Mouse (Mus musculus): ENCODE measurements around the gene Fbxo31. TPM values are rescaled to one million over a fixed set of nuclear protein-coding genes. Genes with fewer than 3 reads are reported as not detected.
"Not testable (repeated sequence)": the region's sequence is repeated elsewhere in the genome, so short reads cannot be mapped to it uniquely, and the experiment has no call there.

Gene Fbxo31
- polyA plus RNA-seq, 1 experiment from 2014 or later: 44.2 TPM

- WGBS: 97% methylated on average over 12 of the region's 12 CpGs
- no peak overlapping the region for H3K9ac ChIP-seq (replicated peaks)
- H3K4me3 ChIP-seq (replicated peaks): no peak overlapping the region
- H3K36me3 ChIP-seq: peaks cover 84% of the 10 kb centered on the region
- no peak overlapping the region for H3K27ac ChIP-seq (replicated peaks)
- ATAC-seq (ENCODE audit: low FRiP score): no peak
- no peaks in the 10 kb centered on the region for H3K4me1 ChIP-seq
- H3K27me3 ChIP-seq (replicated peaks): no peaks in the 10 kb centered on the region
- H3K4me2 ChIP-seq: no peak overlapping the region
- no peaks in the 10 kb centered on the region for H3K9me3 ChIP-seq (replicated peaks)
These were observed 23.8 kb upstream of the Fbxo31 start for GRCm38 (mm10) chr8:121602411-121602810.

GRCm38 (mm10) chr8:121599842-121600241, 21.2 kb upstream of the Fbxo31 start:
- Histone ChIP-seq H3K27me3 (replicated peaks) (no peaks in the 10 kb centered on the region), H3K4me3 (replicated peaks) (no peak overlapping the region), H3K4me1 (no peaks in the 10 kb centered on the region), H3K4me2 (no peak overlapping the region), H3K36me3 (peaks cover 76% of the 10 kb centered on the region), H3K9me3 (replicated peaks) (no peaks in the 10 kb centered on the region), H3K9ac (replicated peaks) (no peak overlapping the region), H3K27ac (replicated peaks) (no peak overlapping the region)
- ATAC-seq (ENCODE audit: low FRiP score): no peak
- WGBS: 94% methylated on average over 14 of the region's 14 CpGs

- H3K9me3 ChIP-seq (replicated peaks): no peaks in the 10 kb centered on the region
- H3K27me3 ChIP-seq (replicated peaks): no peaks in the 10 kb centered on the region
- 0 out of 2 replicates have a peak, but pooled peaks have one; percentile 30 for ATAC-seq (ENCODE audit: low FRiP score)
- H3K36me3 ChIP-seq: peaks cover 76% of the 10 kb centered on the region
- no peak overlapping the region for H3K4me3 ChIP-seq (replicated peaks)
- H3K9ac ChIP-seq (replicated peaks): no peak overlapping the region
- WGBS: 36% methylated on average over 7 of the region's 7 CpGs
- no peak overlapping the region for H3K27ac ChIP-seq (replicated peaks)
- no peak overlapping the region for H3K4me2 ChIP-seq
- H3K4me1 ChIP-seq: no peaks in the 10 kb centered on the region
These were observed 20.3 kb upstream of the Fbxo31 start for GRCm38 (mm10) chr8:121598892-121599291.

GRCm38 (mm10) chr8:121598190-121598589, 19.6 kb upstream of the Fbxo31 start:
- 98% methylated on average over 7 of the region's 7 CpGs for WGBS
- Histone ChIP-seq H3K4me3 (replicated peaks) (no peak overlapping the region), H3K9me3 (replicated peaks) (no peaks in the 10 kb centered on the region), H3K4me1 (peaks cover 4% of the 10 kb centered on the region), H3K27ac (replicated peaks) (no peak overlapping the region), H3K27me3 (replicated peaks) (no peaks in the 10 kb centered on the region), H3K36me3 (peaks cover 72% of the 10 kb centered on the region), H3K9ac (replicated peaks) (no peak overlapping the region), H3K4me2 (no peak overlapping the region)
- ATAC-seq (ENCODE audit: low FRiP score): no peak

- H3K4me2 ChIP-seq: not testable (repeated sequence)
These were observed 18.9 kb upstream of the Fbxo31 start for GRCm38 (mm10) chr8:121597492-121597891.

GRCm38 (mm10) chr8:121593983-121594382, 15.4 kb upstream of the Fbxo31 start:
- WGBS: 83% methylated on average over 9 of the region's 9 CpGs
- Histone ChIP-seq H3K36me3 (peaks cover 36% of the 10 kb centered on the region), H3K27me3 (replicated peaks) (no peaks in the 10 kb centered on the region), H3K4me1 (peaks cover 33% of the 10 kb centered on the region), H3K27ac (replicated peaks) (no peak overlapping the region), H3K4me3 (replicated peaks) (no peak overlapping the region), H3K9me3 (replicated peaks) (no peaks in the 10 kb centered on the region), H3K9ac (replicated peaks) (no peak overlapping the region), H3K4me2 (no peak overlapping the region)
- ATAC-seq (ENCODE audit: low FRiP score): no peak

More at GRCm38 (mm10) chr8:121597492-121597891, 18.9 kb upstream of the Fbxo31 start:
- WGBS: 81% methylated on average over 2 of the region's 2 CpGs
- H3K4me1 ChIP-seq; H3K27ac ChIP-seq (replicated peaks); H3K4me3 ChIP-seq (replicated peaks); H3K9ac ChIP-seq (replicated peaks); H3K9me3 ChIP-seq (replicated peaks); H3K27me3 ChIP-seq (replicated peaks); ATAC-seq (ENCODE audit: low FRiP score): not testable (repeated sequence)
- H3K36me3 ChIP-seq: peaks cover 65% of the 10 kb centered on the region

- no peak for ATAC-seq (ENCODE audit: low FRiP score)
These were observed 14.7 kb upstream of the Fbxo31 start for GRCm38 (mm10) chr8:121593293-121593692.

GRCm38 (mm10) chr8:121591178-121592066, 12.8 kb upstream of the Fbxo31 start:
- peaks cover 22% of the 10 kb centered on the region for H3K36me3 ChIP-seq
- H3K4me2 ChIP-seq: peak overlapping the region; percentile 76
- peaks cover 33% of the 10 kb centered on the region for H3K4me1 ChIP-seq
- H3K9ac ChIP-seq (replicated peaks): peak overlapping the region; percentile 93
- no peaks in the 10 kb centered on the region; the same call in 1 of the 2 replicates for H3K27me3 ChIP-seq (replicated peaks)
- WGBS: 17% methylated on average over 20 of the region's 20 CpGs
- peak overlapping the region; percentile 87 for H3K4me3 ChIP-seq (replicated peaks)
- H3K27ac ChIP-seq (replicated peaks): peak overlapping the region; percentile 87
- H3K9me3 ChIP-seq (replicated peaks): no peaks in the 10 kb centered on the region
- ATAC-seq (ENCODE audit: low FRiP score): no peak

More at GRCm38 (mm10) chr8:121593293-121593692, 14.7 kb upstream of the Fbxo31 start:
- H3K4me3 ChIP-seq (replicated peaks): no peak overlapping the region
- WGBS: 95% methylated on average over 5 of the region's 5 CpGs
- no peaks in the 10 kb centered on the region for H3K9me3 ChIP-seq (replicated peaks)
- H3K9ac ChIP-seq (replicated peaks): no peak overlapping the region
- H3K27ac ChIP-seq (replicated peaks): no peak overlapping the region
- peaks cover 36% of the 10 kb centered on the region for H3K36me3 ChIP-seq
- no peaks in the 10 kb centered on the region for H3K27me3 ChIP-seq (replicated peaks)
- peaks cover 33% of the 10 kb centered on the region for H3K4me1 ChIP-seq
- no peak overlapping the region for H3K4me2 ChIP-seq

- Histone ChIP-seq H3K27me3 (replicated peaks) (no peaks in the 10 kb centered on the region; the same call in 1 of the 2 replicates), H3K4me2 (peak within 1 kb of the TSS; percentile 76), H3K4me1 (peaks cover 37% of the 10 kb centered on the region), H3K4me3 (replicated peaks) (peak within 1 kb of the TSS; percentile 87), H3K27ac (replicated peaks) (peak within 1 kb of the TSS; percentile 87), H3K36me3 (peaks cover 14% of the 10 kb centered on the region), H3K9me3 (replicated peaks) (no peaks in the 10 kb centered on the region), H3K9ac (replicated peaks) (peak within 1 kb of the TSS; percentile 93)
- ATAC-seq (ENCODE audit: low FRiP score): peak; percentile 86
- under 1% methylated on average over 94 of the region's 94 CpGs for WGBS
These were observed 11.9 kb upstream of the Fbxo31 start, which contains the start of gene Map1lc3b for GRCm38 (mm10) chr8:121590203-121591177. Map1lc3b (plus strand) TSS chr8:121590361.

- ATAC-seq (ENCODE audit: low FRiP score): no peak
- H3K36me3 ChIP-seq: peaks cover 3% of the 10 kb centered on the region
- H3K27ac ChIP-seq (replicated peaks): 0 out of 2 replicates have a peak overlapping the region, but pooled peaks have one; percentile 87
- H3K9ac ChIP-seq (replicated peaks): peak overlapping the region; percentile 93; the same call in 1 of the 2 replicates
- 57% methylated on average over 2 of the region's 2 CpGs for WGBS
- H3K27me3 ChIP-seq (replicated peaks): no peaks in the 10 kb centered on the region; the same call in 1 of the 2 replicates
- peak overlapping the region; percentile 76 for H3K4me2 ChIP-seq
- no peak overlapping the region for H3K4me3 ChIP-seq (replicated peaks)
- peaks cover 43% of the 10 kb centered on the region for H3K4me1 ChIP-seq
- H3K9me3 ChIP-seq (replicated peaks): no peaks in the 10 kb centered on the region
These were observed 10.7 kb upstream of the Fbxo31 start for GRCm38 (mm10) chr8:121589205-121589726.

- no peaks in the 10 kb centered on the region; the same call in 1 of the 2 replicates for H3K27me3 ChIP-seq (replicated peaks)
- H3K4me2 ChIP-seq: no peak overlapping the region
- H3K9me3 ChIP-seq (replicated peaks): no peaks in the 10 kb centered on the region
- ATAC-seq (ENCODE audit: low FRiP score): no peak
- 93% methylated on average over 4 of the region's 4 CpGs for WGBS
- no peak overlapping the region for H3K4me3 ChIP-seq (replicated peaks)
- H3K27ac ChIP-seq (replicated peaks): no peak overlapping the region
- H3K9ac ChIP-seq (replicated peaks): no peak overlapping the region
- H3K4me1 ChIP-seq: peaks cover 43% of the 10 kb centered on the region
- H3K36me3 ChIP-seq: no peaks in the 10 kb centered on the region
These were observed 10.1 kb upstream of the Fbxo31 start for GRCm38 (mm10) chr8:121588750-121589149.

Data from neural tube, embryonic 15.5 days (tissue).